Mouse (Mus musculus): ENCODE measurements around the gene Foxr2.

Foxr2 gene

DNA sequence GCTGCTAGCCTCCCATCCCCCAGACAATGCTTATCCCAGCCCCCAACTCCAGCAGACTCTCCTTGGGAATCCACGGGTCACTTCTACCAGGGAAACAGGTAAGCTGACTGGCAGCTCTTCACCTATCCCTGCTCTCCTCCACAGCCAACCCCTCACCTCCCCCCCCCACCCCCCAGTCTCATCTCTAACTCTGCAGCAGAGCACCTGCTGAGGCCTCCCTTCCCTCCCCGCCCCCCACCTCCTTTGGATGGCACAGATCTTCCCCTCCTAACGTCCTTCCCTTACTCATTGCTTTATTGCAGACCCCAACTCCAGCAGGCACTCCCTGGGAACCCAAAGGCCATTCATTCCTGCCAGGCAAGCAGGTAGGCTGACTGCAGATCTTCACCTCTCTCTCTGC, at the start of gene Foxr2:
Gene Foxr2 (plus strand): TSS at position 301 of the 400 bp plus-strand sequence.
- DNase-seq (ENCODE audit: low spot score): no peak

DNA sequence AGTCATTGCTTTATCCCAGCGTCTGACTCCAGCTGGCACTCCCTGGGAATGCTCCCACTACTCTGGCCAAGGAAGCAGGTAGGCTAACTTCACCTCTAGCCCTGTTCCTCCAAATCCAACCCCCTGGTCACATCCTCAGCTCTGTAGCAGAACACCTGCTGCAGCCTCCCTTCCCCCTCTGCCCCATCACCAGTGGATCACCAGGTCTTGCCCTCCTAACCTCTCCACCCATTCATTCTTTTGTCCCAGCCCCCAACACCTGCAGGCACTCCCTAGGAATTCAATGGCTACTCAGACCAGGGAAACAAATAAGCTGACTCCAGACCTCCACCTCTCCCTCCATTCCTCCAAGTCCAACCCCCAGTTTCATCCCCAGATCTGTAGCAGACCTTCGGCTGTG, 427 bp downstream of the Foxr2 start:
- DNase-seq (ENCODE audit: low spot score): no peak

DNA sequence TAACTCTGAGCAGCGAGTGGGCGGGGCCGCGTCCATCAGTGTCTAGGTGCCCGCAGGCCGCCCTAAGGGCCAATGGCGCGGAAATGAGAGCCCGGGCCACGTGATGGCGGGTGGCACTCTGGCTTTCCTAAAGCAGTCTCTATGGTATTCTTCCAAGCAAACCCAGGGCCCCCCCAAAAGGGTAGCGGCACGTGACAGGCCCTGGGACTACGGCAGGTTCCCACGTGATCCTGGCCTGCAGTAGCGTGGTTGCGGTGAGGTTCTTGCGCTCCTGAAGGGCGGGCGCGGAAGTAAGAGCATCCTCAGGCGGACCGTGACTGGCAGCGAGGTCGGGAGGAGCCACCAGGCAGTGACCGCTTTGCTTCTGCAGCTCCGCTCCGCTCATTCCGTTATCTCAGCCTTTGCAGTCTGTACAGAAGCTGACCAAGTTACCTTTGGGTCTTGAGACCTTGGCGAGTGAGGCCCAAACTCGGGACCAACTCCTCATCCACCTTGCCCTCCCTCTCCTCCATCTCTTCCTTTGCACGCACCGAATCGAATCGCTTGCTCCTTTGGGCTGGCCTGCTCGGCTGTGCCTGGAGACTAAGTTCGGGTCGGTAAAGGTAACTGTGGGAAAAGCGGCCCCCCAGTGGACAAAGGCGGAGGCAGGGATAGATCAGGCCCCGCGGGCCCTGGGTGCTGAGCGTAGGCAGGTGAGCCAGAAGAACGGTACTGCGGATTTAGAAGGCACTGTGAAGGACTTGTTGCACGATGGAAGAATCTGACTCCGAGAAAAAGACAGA, 21.3 kb downstream of the Foxr2 start, which contains the start of gene Rragb:
Gene Rragb (plus strand): TSS at position 248 of the 782 bp plus-strand sequence.
- DNase-seq (ENCODE audit: low spot score): no peak

DNA sequence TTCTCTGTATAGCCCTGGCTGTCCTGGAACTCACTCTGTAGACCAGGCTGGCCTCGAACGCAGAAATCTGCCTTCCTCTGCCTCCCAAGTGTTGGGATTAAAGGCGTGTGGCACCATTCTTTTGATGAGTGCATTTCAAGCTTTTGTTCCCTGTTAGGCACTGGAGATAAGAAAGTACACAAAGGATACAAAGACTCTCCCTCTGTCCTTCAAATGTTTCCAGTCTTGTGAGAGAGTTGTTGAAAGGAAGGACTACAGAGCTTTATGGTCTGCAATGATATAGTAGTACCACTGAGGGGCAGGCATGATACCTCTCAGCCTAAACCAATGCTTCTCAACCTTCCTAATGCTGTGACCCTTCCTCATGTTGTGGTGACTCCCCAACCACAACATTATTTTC, 24.1 kb downstream of the Foxr2 start:
- no peak for DNase-seq (ENCODE audit: low spot score)

DNA sequence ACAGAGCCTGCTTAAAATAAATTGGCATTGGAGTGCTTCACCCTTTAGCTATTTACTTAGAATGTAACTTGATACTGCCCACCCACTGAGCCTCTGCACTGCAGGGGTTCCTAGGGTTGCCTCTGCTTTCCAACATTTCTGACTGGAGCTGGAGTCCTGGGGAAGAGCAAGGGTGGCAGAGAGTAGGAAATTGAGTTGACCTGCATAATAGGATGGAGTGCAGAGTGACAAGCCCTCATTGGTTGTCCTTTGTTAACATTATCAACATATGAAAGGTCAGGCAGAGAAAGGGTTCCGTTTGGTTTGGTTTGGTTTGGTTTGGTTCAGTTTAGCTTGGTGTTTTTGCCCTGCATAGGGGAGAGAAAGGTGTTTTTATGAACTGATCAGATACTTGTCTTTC, 33.2 kb downstream of the Foxr2 start:
- no peak for DNase-seq (ENCODE audit: low spot score)

DNA sequence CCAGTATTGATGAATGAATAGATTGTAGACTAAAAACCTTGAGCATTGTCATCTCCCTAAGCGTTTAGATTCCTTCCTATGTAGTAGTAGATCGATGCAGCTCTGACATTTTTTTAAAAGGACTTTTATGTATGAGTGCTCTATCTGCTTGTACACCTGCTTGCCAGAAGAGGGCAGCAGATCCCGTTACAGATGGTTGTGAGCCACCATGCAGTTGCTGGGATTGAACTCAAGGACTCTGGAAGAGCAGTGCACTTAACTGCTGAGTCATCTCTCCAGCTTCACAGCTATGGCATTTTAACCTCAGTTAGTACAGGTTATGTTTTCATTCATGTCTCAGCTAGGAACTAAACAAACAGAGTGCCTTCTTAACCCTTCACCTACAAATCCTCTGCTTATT, 36.7 kb downstream of the Foxr2 start:
- no peak for DNase-seq (ENCODE audit: low spot score)

DNA sequence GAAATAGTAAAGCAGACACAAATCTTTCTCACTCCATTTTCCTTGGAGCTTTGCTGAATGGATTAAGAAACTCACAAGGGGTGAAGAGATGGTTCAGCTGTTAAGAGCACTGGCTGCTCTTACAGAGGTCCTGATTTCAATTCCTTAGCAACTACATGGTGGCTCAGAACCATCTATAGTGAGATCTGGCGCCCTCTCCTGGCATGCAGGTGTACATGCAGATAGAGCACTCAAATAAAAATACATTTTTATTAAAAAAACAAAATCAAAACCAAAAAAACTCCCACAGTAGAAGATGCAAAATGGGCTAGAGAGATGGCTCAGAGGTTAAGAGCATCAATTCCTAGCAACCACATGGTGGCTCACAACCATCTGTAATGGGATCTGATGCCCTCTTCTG, 56.2 kb downstream of the Foxr2 start:
- no peak for DNase-seq (ENCODE audit: low spot score)

DNA sequence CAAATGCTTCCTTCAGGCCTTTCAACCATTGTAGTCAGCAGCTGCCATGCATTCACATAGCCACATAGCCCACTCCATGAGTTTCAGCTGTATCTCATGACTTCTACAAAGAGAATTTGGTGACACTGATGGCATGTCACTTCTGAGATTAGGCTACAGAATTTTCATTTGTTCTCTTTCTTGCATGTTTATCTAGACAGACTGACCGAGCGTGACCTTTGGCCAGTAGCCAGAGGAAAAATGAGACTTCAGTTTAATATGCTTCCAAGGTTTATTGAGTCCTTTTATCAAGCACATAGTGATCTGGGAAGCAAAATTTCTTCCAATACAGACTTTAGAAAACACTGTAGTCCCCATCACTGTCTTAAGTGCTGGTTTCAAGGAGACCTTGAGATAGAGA, 63.6 kb downstream of the Foxr2 start:
- no peak for DNase-seq (ENCODE audit: low spot score)

Measured in adipocyte (in vitro differentiated cells).